Mouse (Mus musculus) hindbrain, embryonic 10.5 days (tissue): ENCODE data around the gene Rgma. TPM values are rescaled to one million over a fixed set of nuclear protein-coding genes. Genes with fewer than 3 reads are reported as not detected.
A peak's percentile ranks its signal among the peaks of the same experiment; 100 is the strongest.

Experiments used
- DNase-seq: peaks from one replicate; pipeline ENCODE4 v3.0.0-alpha.2; 2017; ENCODE audit warnings: low spot score
- H3K27ac ChIP-seq: fragments of 300-500 bp; sonication (generic); 2 replicates; pipeline ENCODE4 v1.5.1; 2016; ENCODE audit warnings: mild to moderate bottlenecking, moderate library complexity
- H3K27me3 ChIP-seq: fragments of 300-500 bp; sonication (generic); 2 replicates; pipeline ENCODE4 v1.6.1; 2016; ENCODE audit warnings: mild to moderate bottlenecking; ENCODE audit not compliant: poor library complexity, insufficient read depth, severe bottlenecking
- H3K36me3 ChIP-seq: fragments of 300-500 bp; sonication (generic); 2 replicates; pipeline ENCODE4 v1.6.1; 2016; ENCODE audit warnings: mild to moderate bottlenecking, moderate library complexity
- H3K4me1 ChIP-seq: fragments of 300-500 bp; sonication (generic); replicated peaks from 2 replicates; pipeline ENCODE4 v1.6.1; 2016; ENCODE audit warnings: mild to moderate bottlenecking
- H3K4me3 ChIP-seq: fragments of 300-500 bp; sonication (generic); 2 replicates; pipeline ENCODE4 v1.5.1; 2016; ENCODE audit warnings: mild to moderate bottlenecking, moderate library complexity
- H3K9me3 ChIP-seq: fragments of 300-500 bp; sonication (generic); 2 replicates; pipeline ENCODE4 v1.6.1; 2016; ENCODE audit warnings: mild to moderate bottlenecking, moderate library complexity
- WGBS: fragments of 180-500 bp; shearing (Covaris S2); methylation state at CpG from one replicate; pipeline ENCODE4 v1.1.7; 2016; 5-methylcytosine and 5-hydroxymethylcytosine counted together
- polyA plus RNA-seq: library from polyadenylated mRNA; unstranded; fragments of >200 nt; fragmentation: Nextera tagmentation; extraction: Ambion mirVana; gene quantifications from 2 replicates; pipeline ENCODE4 v1.2.1, GENCODE M21; 2016

Rgma gene
- polyA plus RNA-seq, 1 experiment from 2014 or later = 51.1 TPM

DNA sequence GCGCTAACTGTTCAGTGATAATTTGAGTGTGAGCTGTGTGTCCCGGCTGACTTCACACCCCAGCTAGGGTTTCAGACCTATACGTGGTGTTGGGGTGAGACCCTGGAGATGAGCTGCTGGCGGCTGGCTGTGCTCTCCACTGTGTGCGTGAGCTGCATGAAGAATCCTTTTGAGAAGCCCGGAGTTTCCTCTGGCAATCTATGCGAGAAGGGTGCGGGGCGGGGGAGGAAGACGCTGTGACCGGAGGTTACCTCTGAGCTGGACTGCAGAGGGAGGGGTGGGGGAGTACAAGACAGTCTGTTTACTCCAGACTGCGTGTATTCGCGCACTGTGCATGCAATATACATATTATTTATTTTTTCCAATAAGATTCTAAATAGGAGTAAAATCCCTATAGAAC, 582 bp upstream of the Rgma start:
- WGBS = 2% methylated on average over 14 of the region's 14 CpGs
- H3K27me3 ChIP-seq = peaks cover 58% of the 10 kb centered on the region
- DNase-seq = peak; percentile 73
- H3K4me1 ChIP-seq = peaks cover 82% of the 10 kb centered on the region
- H3K36me3 ChIP-seq = peaks cover 10% of the 10 kb centered on the region; the same call in 1 of the 2 replicates
- H3K4me3 ChIP-seq = peak overlapping the region; percentile 91
- H3K27ac ChIP-seq = peak overlapping the region; percentile 98
- H3K9me3 ChIP-seq = no peaks in the 10 kb centered on the region

- DNase-seq = peak; percentile 65
- H3K27me3 ChIP-seq = peaks cover 41% of the 10 kb centered on the region
- no peaks in the 10 kb centered on the region for H3K9me3 ChIP-seq
- peaks cover 24% of the 10 kb centered on the region; the same call in 1 of the 2 replicates for H3K36me3 ChIP-seq
- peak overlapping the region; percentile 91 for H3K4me3 ChIP-seq
- peaks cover 97% of the 10 kb centered on the region for H3K4me1 ChIP-seq
- H3K27ac ChIP-seq = peak overlapping the region; percentile 98
- under 1% methylated on average over 39 of the region's 39 CpGs for WGBS
These were observed 1.0 kb downstream of the Rgma start for GRCm38 (mm10) chr7:73376101-73377001.

- peak; percentile 31 for DNase-seq
- Histone ChIP-seq H3K4me1 (peaks cover 95% of the 10 kb centered on the region), H3K4me3 (peak overlapping the region; percentile 91), H3K36me3 (peaks cover 31% of the 10 kb centered on the region), H3K27me3 (peaks cover 32% of the 10 kb centered on the region), H3K9me3 (no peaks in the 10 kb centered on the region), H3K27ac (peak overlapping the region; percentile 98)
- 31% methylated on average over 12 of the region's 12 CpGs for WGBS
These were observed 2.0 kb downstream of the Rgma start for GRCm38 (mm10) chr7:73377307-73377706.

DNA sequence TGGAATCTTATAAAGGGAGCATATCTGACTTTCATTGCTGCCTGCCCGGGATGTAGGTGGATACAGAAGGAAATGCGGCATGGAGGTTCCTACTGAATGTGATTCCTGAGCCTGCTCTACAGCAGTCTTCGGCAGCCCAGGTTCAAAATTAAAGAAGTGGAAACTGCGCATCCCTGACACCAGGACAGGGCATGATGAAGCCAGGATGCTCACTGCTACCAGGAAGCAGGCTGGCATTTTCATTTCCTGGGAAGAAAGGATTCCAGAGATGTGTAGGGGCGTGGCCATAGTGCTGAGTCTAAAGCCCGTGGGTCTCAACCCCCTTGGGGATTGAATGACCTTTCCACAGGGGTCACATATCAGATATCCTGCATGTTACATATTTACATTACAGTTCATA, 2.7 kb downstream of the Rgma start:
- Histone ChIP-seq H3K27ac (peak overlapping the region; percentile 98), H3K4me1 (peaks cover 95% of the 10 kb centered on the region), H3K4me3 (peak overlapping the region; percentile 91), H3K9me3 (no peaks in the 10 kb centered on the region), H3K27me3 (peaks cover 25% of the 10 kb centered on the region), H3K36me3 (peaks cover 38% of the 10 kb centered on the region)
- WGBS = 62% methylated on average over 6 of the region's 6 CpGs
- no peak for DNase-seq

GRCm38 (mm10) chr7:73382843-73383242, 7.5 kb downstream of the Rgma start:
- H3K36me3 ChIP-seq = peaks cover 69% of the 10 kb centered on the region
- 86% methylated on average over 7 of the region's 7 CpGs for WGBS
- peaks cover 87% of the 10 kb centered on the region for H3K4me1 ChIP-seq
- H3K27ac ChIP-seq = no peak overlapping the region
- no peak for DNase-seq
- H3K9me3 ChIP-seq = no peaks in the 10 kb centered on the region
- no peak overlapping the region for H3K4me3 ChIP-seq
- H3K27me3 ChIP-seq = 0 out of 2 replicates have a peak, but pooled peaks cover 5% of the 10 kb centered on the region

- 60% methylated on average over 2 of the region's 2 CpGs for WGBS
- Histone ChIP-seq H3K27ac (no peak overlapping the region), H3K4me3 (no peak overlapping the region), H3K9me3 (no peaks in the 10 kb centered on the region), H3K36me3 (peaks cover 49% of the 10 kb centered on the region), H3K27me3 (no peaks in the 10 kb centered on the region), H3K4me1 (peaks cover 83% of the 10 kb centered on the region)
- no peak for DNase-seq
These were observed 13.6 kb downstream of the Rgma start for GRCm38 (mm10) chr7:73388866-73389265.

- 5% methylated on average over 9 of the region's 9 CpGs for WGBS
- DNase-seq = no peak
- peak overlapping the region; percentile 94 for H3K27ac ChIP-seq
- H3K9me3 ChIP-seq = no peaks in the 10 kb centered on the region
- H3K4me3 ChIP-seq = peak overlapping the region; percentile 94
- H3K27me3 ChIP-seq = no peaks in the 10 kb centered on the region
- peaks cover 83% of the 10 kb centered on the region for H3K4me1 ChIP-seq
- H3K36me3 ChIP-seq = peaks cover 49% of the 10 kb centered on the region
These were observed 14.1 kb downstream of the Rgma start for GRCm38 (mm10) chr7:73389419-73389818.

DNA sequence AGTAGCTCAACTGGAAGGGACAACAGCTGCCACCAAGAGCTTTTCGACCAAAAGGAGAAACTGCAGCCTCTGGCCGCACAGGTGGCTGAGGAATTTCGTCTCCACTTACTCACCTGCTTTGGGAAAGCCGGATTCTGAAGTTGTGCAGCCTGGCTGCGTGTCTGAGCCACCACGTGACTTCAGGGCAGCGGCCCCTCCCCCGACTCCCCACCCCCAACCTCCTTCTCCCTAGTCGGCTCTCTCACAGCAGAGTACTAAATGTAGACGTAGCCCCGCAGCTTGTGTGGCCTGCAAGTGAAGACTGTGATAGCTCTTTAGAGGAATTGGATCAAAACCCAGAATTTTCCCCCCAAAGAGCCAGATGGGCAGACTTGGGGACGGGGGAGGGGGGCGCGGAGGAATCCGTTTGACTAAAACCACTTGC, 14.6 kb downstream of the Rgma start:
- Histone ChIP-seq H3K4me3 (peak overlapping the region; percentile 94), H3K27me3 (no peaks in the 10 kb centered on the region), H3K27ac (peak overlapping the region; percentile 94), H3K36me3 (peaks cover 52% of the 10 kb centered on the region), H3K4me1 (peaks cover 84% of the 10 kb centered on the region), H3K9me3 (no peaks in the 10 kb centered on the region)
- peak; percentile 74 for DNase-seq
- 1% methylated on average over 15 of the region's 15 CpGs for WGBS

GRCm38 (mm10) chr7:73390426-73391001, 15.2 kb downstream of the Rgma start:
- H3K9me3 ChIP-seq = no peaks in the 10 kb centered on the region
- WGBS = under 1% methylated on average over 18 of the region's 18 CpGs
- peak overlapping the region; percentile 94 for H3K4me3 ChIP-seq
- H3K36me3 ChIP-seq = peaks cover 53% of the 10 kb centered on the region
- H3K4me1 ChIP-seq = peaks cover 84% of the 10 kb centered on the region
- peak overlapping the region; percentile 94 for H3K27ac ChIP-seq
- peak; percentile 61 for DNase-seq
- no peaks in the 10 kb centered on the region for H3K27me3 ChIP-seq

DNA sequence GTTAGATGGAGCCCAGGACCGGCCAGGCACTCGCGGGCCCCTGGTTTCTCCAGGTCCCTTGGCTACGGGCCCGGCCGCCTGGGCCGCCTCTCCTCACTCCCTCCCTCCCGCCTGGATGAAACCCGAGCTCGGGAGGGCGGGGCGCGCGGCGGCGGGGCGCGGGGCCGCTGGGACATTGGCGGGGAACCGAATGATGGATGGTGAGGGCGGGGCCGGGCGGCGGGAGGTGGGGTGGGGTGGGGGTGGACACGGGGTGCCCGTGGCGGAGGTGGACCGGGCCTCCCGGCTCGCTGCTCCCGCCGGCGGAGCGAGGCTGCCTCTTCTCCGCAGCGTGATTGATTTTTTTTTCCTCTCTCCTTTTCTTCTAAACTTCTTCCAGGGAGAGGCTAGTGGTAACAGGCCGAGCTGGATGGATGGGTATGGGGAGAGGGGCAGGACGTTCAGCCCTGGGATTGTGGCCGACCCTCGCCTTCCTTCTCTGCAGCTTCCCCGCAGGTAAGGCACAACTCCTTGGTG, 15.8 kb downstream of the Rgma start:
- WGBS = under 1% methylated on average over 40 of the region's 42 CpGs
- no peaks in the 10 kb centered on the region for H3K9me3 ChIP-seq
- peak; percentile 91 for DNase-seq
- H3K4me3 ChIP-seq = peak overlapping the region; percentile 94
- peaks cover 86% of the 10 kb centered on the region for H3K4me1 ChIP-seq
- no peaks in the 10 kb centered on the region for H3K27me3 ChIP-seq
- H3K27ac ChIP-seq = peak overlapping the region; percentile 94
- H3K36me3 ChIP-seq = peaks cover 59% of the 10 kb centered on the region

GRCm38 (mm10) chr7:73391518-73392321, 16.4 kb downstream of the Rgma start:
- Histone ChIP-seq H3K9me3 (no peaks in the 10 kb centered on the region), H3K4me3 (peak overlapping the region; percentile 94), H3K4me1 (peaks cover 86% of the 10 kb centered on the region), H3K36me3 (peaks cover 65% of the 10 kb centered on the region), H3K27me3 (no peaks in the 10 kb centered on the region; the same call in 1 of the 2 replicates), H3K27ac (peak overlapping the region; percentile 94)
- peak; percentile 69 for DNase-seq
- under 1% methylated on average over 39 of the region's 39 CpGs for WGBS

DNA sequence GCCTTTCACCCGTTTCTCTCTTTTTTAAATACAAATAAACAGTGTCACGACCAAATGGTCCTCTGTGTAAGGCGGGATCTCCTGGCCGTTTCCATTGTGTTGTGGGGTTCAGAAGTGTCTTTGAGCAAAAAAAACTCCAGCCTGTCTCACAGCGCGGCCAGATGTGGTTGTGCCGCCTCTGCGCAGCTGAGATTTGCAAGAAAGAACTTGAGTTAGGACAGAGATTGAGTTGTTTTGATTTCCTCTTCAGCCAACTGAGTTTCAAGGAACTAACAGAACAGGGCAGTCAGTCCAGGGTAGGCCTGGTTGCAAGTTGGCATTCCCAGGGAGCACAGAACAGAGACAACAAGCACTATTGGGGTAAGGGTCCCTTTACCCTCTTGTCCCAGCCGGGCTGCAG, 17.1 kb downstream of the Rgma start:
- Histone ChIP-seq H3K36me3 (peaks cover 63% of the 10 kb centered on the region), H3K9me3 (no peaks in the 10 kb centered on the region), H3K27ac (peak overlapping the region; percentile 94), H3K4me3 (peak overlapping the region; percentile 94), H3K27me3 (no peaks in the 10 kb centered on the region; the same call in 1 of the 2 replicates), H3K4me1 (peaks cover 86% of the 10 kb centered on the region)
- DNase-seq = peak; percentile 51
- 0% methylated on average over 9 of the region's 9 CpGs for WGBS
